Mouse (Mus musculus) forebrain, embryonic 16.5 days (tissue): Measurements from ENCODE around the gene Colgalt1. TPM values are rescaled to one million over a fixed set of nuclear protein-coding genes. Genes with fewer than 3 reads are reported as not detected.

Experiments
- ATAC-seq: fragments of 200-750 bp; cut with Nextera tagmentation; 2 replicates; pipeline ENCODE4 v1.8.0; 2017; ENCODE audit warnings: mild to moderate bottlenecking, moderate library complexity
- H3K27ac ChIP-seq: fragments of 300-500 bp; sonication (generic); 2 replicates; pipeline ENCODE4 v1.5.1; 2014; ENCODE audit warnings: low read length, control low read depth
- H3K27me3 ChIP-seq: fragments of 300-500 bp; sonication (generic); replicated peaks from 2 replicates; pipeline ENCODE4 v1.6.1; 2014; ENCODE audit warnings: low read length; ENCODE audit not compliant: control insufficient read depth, insufficient read depth
- H3K36me3 ChIP-seq: fragments of 300-500 bp; sonication (generic); 2 replicates; pipeline ENCODE4 v1.6.1; 2014; ENCODE audit not compliant: control insufficient read depth, insufficient read depth
- H3K4me1 ChIP-seq: fragments of 300-500 bp; sonication (generic); replicated peaks from 2 replicates; pipeline ENCODE4 v1.6.1; 2014; ENCODE audit warnings: low read length; ENCODE audit not compliant: control insufficient read depth, insufficient read depth
- H3K4me2 ChIP-seq: fragments of 300-500 bp; sonication (generic); 2 replicates; pipeline ENCODE4 v1.6.1; 2014; ENCODE audit warnings: mild to moderate bottlenecking, low read length, control low read depth
- H3K4me3 ChIP-seq: fragments of 300-500 bp; sonication (generic); replicated peaks from 2 replicates; pipeline ENCODE4 v1.5.1; 2014; ENCODE audit warnings: mild to moderate bottlenecking, low read length, control low read depth
- H3K9ac ChIP-seq: fragments of 300-500 bp; sonication (generic); replicated peaks from 2 replicates; pipeline ENCODE4 v1.6.1; 2014; ENCODE audit warnings: low read depth, low read length, control low read depth
- H3K9me3 ChIP-seq: fragments of 300-500 bp; sonication (generic); 2 replicates; pipeline ENCODE4 v1.6.1; 2016; ENCODE audit warnings: low read length; ENCODE audit not compliant: control insufficient read depth
- WGBS: fragments of 180-500 bp; shearing (Covaris S2); extraction: QIAGEN DNeasy Blood & Tissue Kit; methylation state at CpG from one replicate; pipeline ENCODE4 v1.1.7; 2014; 5-methylcytosine and 5-hydroxymethylcytosine counted together
- polyA plus RNA-seq: library from polyadenylated mRNA; unstranded; fragments of >200 nt; fragmentation: Nextera tagmentation; extraction: Ambion mirVana; gene quantifications from 2 replicates; pipeline ENCODE4 v1.2.1, GENCODE M21; 2015

The Colgalt1 gene
- polyA plus RNA-seq, 1 experiment from 2014 or later, result 63.6 TPM

DNA sequence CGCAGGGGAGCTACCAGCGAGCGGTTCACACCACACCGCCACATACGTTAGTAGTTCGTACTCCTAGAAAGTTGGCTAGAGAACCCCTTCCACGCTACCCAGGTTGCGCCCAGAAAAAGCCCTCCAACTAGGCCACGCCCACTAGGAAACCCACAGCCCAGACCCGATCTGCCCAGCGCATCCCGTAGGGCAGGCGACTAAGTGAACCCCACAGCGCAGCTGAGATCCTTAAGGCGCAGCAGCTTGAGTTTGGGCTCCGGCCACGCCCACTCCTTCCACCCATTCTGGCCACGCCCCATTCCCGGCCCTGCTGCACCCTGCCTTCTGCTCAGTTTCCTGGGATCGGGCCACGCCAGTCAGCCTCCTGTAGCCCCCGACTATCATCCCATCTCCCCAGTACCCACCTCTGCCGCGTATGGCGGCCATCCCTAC is 19.0 kb downstream of the Colgalt1 start:
- Histone ChIP-seq H3K9ac (peak overlapping the region; percentile 67), H3K27me3 (peaks cover 8% of the 10 kb centered on the region), H3K4me3 (peak overlapping the region; percentile 53), H3K9me3 (no peaks in the 10 kb centered on the region), H3K4me2 (peak overlapping the region; percentile 81), H3K27ac (no peak overlapping the region), H3K4me1 (peaks cover 13% of the 10 kb centered on the region), H3K36me3 (no peaks in the 10 kb centered on the region)
- 3% methylated on average over 25 of the region's 25 CpGs for WGBS
- ATAC-seq, result peak; percentile 19

- no peak overlapping the region for H3K4me3 ChIP-seq
- 90% methylated on average over 6 of the region's 6 CpGs for WGBS
- peaks cover 8% of the 10 kb centered on the region for H3K27me3 ChIP-seq
- H3K9me3 ChIP-seq, result no peaks in the 10 kb centered on the region
- H3K36me3 ChIP-seq, result no peaks in the 10 kb centered on the region
- ATAC-seq, result no peak
- H3K9ac ChIP-seq, result no peak overlapping the region
- H3K4me2 ChIP-seq, result no peak overlapping the region
- H3K27ac ChIP-seq, result no peak overlapping the region
- H3K4me1 ChIP-seq, result peaks cover 13% of the 10 kb centered on the region
These were observed 20.0 kb downstream of the Colgalt1 start for GRCm38 (mm10) chr8:71630761-71631160.

DNA sequence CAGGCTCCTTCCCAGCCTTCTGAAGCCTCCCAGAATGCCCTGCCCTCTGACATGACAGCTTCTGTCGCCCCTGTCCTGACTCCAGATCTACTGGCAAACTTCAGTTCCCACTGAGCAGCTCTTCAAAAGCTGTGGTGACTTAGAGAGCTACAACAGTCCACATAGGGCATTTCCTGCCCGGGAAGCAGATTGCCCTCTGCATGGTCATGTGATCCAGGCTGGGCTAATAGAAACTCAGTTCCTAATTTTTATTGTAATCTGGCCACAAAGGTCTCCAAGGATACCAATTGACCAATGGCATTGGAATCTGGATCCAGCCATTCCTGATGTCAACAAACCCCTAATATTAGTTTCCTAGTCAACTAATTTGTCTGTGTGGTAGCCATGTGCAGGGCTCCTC is 21.1 kb downstream of the Colgalt1 start:
- Histone ChIP-seq H3K4me2 (no peak overlapping the region), H3K9me3 (no peaks in the 10 kb centered on the region), H3K36me3 (no peaks in the 10 kb centered on the region), H3K27ac (no peak overlapping the region), H3K9ac (no peak overlapping the region), H3K4me1 (peaks cover 13% of the 10 kb centered on the region), H3K4me3 (no peak overlapping the region), H3K27me3 (peaks cover 8% of the 10 kb centered on the region)
- no peak for ATAC-seq
- 56% methylated on average over 2 of the region's 2 CpGs for WGBS

- no peak for ATAC-seq
- H3K4me1 ChIP-seq, result peaks cover 13% of the 10 kb centered on the region
- 8% methylated on average over 19 of the region's 22 CpGs for WGBS
These were observed 22.4 kb downstream of the Colgalt1 start for GRCm38 (mm10) chr8:71633164-71633563.

GRCm38 (mm10) chr8:71633981-71634667 is 23.3 kb downstream of the Colgalt1 start:
- Histone ChIP-seq H3K27me3 (peaks cover 8% of the 10 kb centered on the region), H3K4me1 (peaks cover 8% of the 10 kb centered on the region), H3K9me3 (no peaks in the 10 kb centered on the region), H3K4me3 (no peak overlapping the region), H3K4me2 (peak overlapping the region; percentile 10; the same call in 1 of the 2 replicates), H3K36me3 (no peaks in the 10 kb centered on the region), H3K9ac (no peak overlapping the region), H3K27ac (peak overlapping the region; percentile 20; the same call in 1 of the 2 replicates)
- 3% methylated on average over 26 of the region's 26 CpGs for WGBS
- ATAC-seq, result peak; percentile 54

More at GRCm38 (mm10) chr8:71633164-71633563, 22.4 kb downstream of the Colgalt1 start:
- Histone ChIP-seq H3K9ac (no peak overlapping the region), H3K4me2 (no peak overlapping the region), H3K36me3 (no peaks in the 10 kb centered on the region), H3K4me3 (no peak overlapping the region), H3K9me3 (no peaks in the 10 kb centered on the region), H3K27ac (no peak overlapping the region), H3K27me3 (peaks cover 8% of the 10 kb centered on the region)

DNA sequence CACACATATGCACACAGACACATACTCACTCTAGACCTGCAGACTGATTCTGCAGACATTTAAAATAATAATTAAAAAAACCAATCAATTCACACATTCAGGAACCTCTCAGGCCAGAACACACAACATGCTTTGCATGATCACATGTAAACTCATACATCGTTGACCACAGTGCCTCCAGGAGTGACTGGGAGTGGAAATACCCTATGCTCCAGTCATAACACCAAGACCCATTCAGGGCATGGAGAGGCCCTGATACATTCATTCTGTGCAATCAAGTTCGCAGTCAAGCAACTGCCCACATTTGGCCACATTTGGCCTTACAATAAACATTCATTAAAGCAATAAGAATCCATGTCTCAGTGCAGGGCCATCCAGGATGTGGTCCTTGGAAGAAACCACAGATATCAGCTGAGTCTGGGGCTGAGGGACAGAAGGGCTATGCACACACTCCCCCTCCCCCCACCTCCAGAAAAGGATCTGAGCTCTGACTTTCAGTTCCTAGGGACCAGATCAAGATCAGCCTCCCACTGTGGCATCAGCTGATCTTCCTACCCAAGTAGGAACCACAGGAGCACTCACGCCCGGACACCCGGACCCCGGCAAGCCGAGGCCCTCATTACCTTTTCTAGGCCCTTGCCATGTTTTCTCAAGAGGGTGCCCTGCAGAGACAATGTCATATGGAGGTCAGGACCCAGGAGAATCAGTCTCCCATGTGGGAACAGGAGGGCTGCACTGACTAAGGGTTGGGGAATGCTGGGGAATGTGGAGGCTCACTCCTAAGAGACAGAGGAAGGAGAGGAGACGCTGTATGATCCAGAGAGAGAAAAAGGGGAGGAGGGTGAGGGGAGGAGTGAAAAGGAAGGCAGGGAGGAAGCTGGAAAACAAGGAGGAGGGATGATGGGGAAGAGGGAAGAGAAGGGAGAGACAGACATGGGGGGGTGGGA is 26.6 kb downstream of the Colgalt1 start:
- no peaks in the 10 kb centered on the region for H3K27me3 ChIP-seq
- H3K36me3 ChIP-seq, result peaks cover 8% of the 10 kb centered on the region
- H3K9ac ChIP-seq, result no peak overlapping the region
- 65% methylated on average over 8 of the region's 8 CpGs for WGBS
- no peak overlapping the region for H3K4me3 ChIP-seq
- H3K4me1 ChIP-seq, result no peaks in the 10 kb centered on the region
- H3K27ac ChIP-seq, result no peak overlapping the region
- no peak for ATAC-seq
- no peaks in the 10 kb centered on the region for H3K9me3 ChIP-seq
- H3K4me2 ChIP-seq, result no peak overlapping the region

- H3K9me3 ChIP-seq, result no peaks in the 10 kb centered on the region
- H3K4me2 ChIP-seq, result no peak overlapping the region
- no peak overlapping the region for H3K27ac ChIP-seq
- no peaks in the 10 kb centered on the region for H3K4me1 ChIP-seq
- peaks cover 13% of the 10 kb centered on the region for H3K36me3 ChIP-seq
- no peak overlapping the region for H3K4me3 ChIP-seq
- no peak overlapping the region for H3K9ac ChIP-seq
- ATAC-seq, result no peak
- H3K27me3 ChIP-seq, result no peaks in the 10 kb centered on the region
- 60% methylated on average over 6 of the region's 6 CpGs for WGBS
These were observed 27.5 kb downstream of the Colgalt1 start for GRCm38 (mm10) chr8:71638321-71638720.

- Histone ChIP-seq H3K36me3 (peaks cover 13% of the 10 kb centered on the region), H3K27ac (no peak overlapping the region), H3K9me3 (no peaks in the 10 kb centered on the region), H3K9ac (no peak overlapping the region), H3K27me3 (no peaks in the 10 kb centered on the region), H3K4me3 (no peak overlapping the region), H3K4me2 (no peak overlapping the region), H3K4me1 (no peaks in the 10 kb centered on the region)
- WGBS, result 93% methylated on average over 4 of the region's 4 CpGs
- no peak for ATAC-seq
These were observed 28.5 kb downstream of the Colgalt1 start for GRCm38 (mm10) chr8:71639318-71639717.

GRCm38 (mm10) chr8:71645510-71645909 is 34.7 kb downstream of the Colgalt1 start:
- no peaks in the 10 kb centered on the region for H3K4me1 ChIP-seq
- no peak overlapping the region for H3K27ac ChIP-seq
- H3K4me3 ChIP-seq, result no peak overlapping the region
- ATAC-seq, result no peak
- H3K27me3 ChIP-seq, result no peaks in the 10 kb centered on the region
- peaks cover 17% of the 10 kb centered on the region for H3K36me3 ChIP-seq
- WGBS, result 85% methylated on average over 9 of the region's 9 CpGs
- H3K9ac ChIP-seq, result no peak overlapping the region
- H3K4me2 ChIP-seq, result no peak overlapping the region
- no peaks in the 10 kb centered on the region for H3K9me3 ChIP-seq
